Mouse (Mus musculus): ENCODE measurements around the gene Cenpe. TPM values are rescaled to one million over a fixed set of nuclear protein-coding genes. Genes with fewer than 3 reads are reported as not detected.
"Not testable (repeated sequence)": the region's sequence is repeated elsewhere in the genome, so short reads cannot be mapped to it uniquely, and the experiment has no call there.

The Cenpe gene
- 20.7 and 26.1 TPM in 2 replicates for polyA plus RNA-seq (2015; fragmentation: Nextera tagmentation; extraction: Ambion mirVana)

DNA sequence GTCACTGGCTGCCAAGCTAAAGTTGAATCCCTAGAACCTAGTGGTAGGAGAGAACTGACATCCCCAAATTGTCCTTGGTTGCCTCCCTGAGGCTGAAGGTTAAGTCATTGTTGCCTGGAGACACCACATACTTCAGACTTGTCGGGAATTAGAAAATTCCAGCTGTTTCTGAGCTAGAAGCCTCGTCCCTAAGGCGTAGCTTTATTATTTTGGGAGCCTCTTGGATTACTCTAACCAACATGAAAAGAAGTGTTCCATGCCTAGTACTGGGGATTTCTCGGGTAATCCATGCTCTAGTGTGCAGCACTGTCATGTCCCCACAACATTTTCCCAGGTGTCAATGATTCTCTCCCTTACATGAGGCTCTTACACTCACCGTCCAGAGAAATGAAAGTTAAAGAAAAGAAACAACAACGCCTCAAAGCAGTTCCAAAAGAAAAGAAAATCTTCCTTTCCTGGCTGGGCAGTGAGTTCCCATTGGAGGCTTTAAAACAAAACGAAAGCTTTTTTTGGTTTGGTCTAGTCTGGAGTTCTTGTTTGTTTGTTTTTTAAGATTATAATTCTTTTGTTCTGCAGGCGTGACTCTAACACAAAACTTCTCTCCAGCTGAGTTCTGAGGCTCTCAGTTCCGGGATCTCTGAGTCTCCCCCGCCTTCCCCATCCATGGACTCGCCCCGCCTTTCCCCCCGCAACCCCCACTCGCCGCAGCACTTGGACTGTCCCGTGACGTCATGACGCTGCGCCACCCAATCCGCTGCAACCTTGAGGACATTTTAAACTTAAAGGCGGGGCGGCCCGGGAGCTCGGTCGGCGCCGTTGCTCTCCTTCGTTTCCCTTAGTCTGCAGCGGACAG is at the start of gene Cenpe:
TSS of gene Cenpe (plus strand) at position 733 of the 853 bp plus-strand sequence.
- peak; percentile 85 for DNase-seq
- ATAC-seq (ENCODE audit: low read depth) = peak; percentile 89
- 8% methylated on average over 29 of the region's 29 CpGs for WGBS (ENCODE audit: insufficient replicate concordance)
- H3K4me1 ChIP-seq (replicated peaks) = peaks cover 19% of the 10 kb centered on the region
- peak within 1 kb of the TSS; percentile 93 for H3K9ac ChIP-seq
- H3K27ac ChIP-seq = peak within 1 kb of the TSS; percentile 80
- peak within 1 kb of the TSS; percentile 97 for H3K4me3 ChIP-seq (replicated peaks)
- H3K9me3 ChIP-seq (replicated peaks) = no peaks in the 10 kb centered on the region
- peak within 1 kb of the TSS; percentile 78 for H3K4me2 ChIP-seq
- H3K27me3 ChIP-seq = no peaks in the 10 kb centered on the region
- peaks cover 22% of the 10 kb centered on the region for H3K36me3 ChIP-seq

DNA sequence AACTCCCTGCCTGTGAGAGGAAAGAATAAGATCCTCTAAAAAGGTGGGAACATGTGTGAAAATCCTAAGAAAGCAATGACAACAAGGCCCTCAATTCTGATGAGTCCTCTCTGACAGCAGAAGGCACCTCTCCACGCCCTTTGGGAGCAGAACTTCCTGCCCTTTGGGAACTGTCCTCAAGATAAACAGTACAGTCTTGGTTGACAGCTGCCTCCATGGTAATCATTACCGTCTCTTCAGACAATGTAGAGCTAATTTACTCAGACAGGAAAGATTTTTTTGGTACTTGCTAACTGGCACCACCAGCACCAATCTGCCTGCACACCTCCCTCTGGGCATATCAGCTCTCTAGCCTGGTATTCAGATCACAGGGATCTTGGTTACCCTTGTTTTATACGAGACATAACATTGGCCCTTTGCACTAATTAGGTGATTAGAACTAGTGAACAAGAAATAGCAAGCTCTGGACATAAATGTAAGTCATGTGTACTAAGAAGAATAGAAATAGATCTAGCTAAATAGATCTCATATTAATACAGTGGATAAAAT is 40.4 kb upstream of the Cenpe start:
- H3K27me3 ChIP-seq = no peaks in the 10 kb centered on the region
- H3K36me3 ChIP-seq = no peaks in the 10 kb centered on the region
- DNase-seq = no peak
- no peaks in the 10 kb centered on the region for H3K9me3 ChIP-seq (replicated peaks)
- no peak overlapping the region for H3K9ac ChIP-seq
- 29% methylated on average over 3 of the region's 3 CpGs for WGBS (ENCODE audit: insufficient replicate concordance)
- no peak overlapping the region for H3K4me2 ChIP-seq
- no peaks in the 10 kb centered on the region for H3K4me1 ChIP-seq (replicated peaks)
- no peak overlapping the region for H3K27ac ChIP-seq
- no peak overlapping the region for H3K4me3 ChIP-seq (replicated peaks)
- no peak for ATAC-seq (ENCODE audit: low read depth)

DNA sequence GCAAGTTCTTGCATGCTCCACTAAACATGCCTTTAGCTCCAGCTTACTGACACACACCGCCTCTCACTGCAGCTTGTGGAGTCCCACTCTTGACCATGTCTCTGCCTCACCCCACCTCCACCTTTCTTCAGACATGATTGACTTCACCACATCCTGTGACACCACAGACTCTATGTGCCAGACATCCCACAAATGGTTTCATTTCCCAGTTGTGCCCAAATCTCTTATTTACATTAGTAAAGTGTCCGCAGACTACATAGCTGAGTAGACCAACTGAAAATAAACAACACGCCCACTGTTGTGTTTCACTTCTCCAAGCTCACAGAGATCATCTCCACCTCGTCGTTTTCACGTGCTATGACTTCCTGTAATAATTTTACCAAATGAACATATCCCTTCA is 20.5 kb upstream of the Cenpe start:
- WGBS (ENCODE audit: insufficient replicate concordance) = 52% methylated on average over 6 of the region's 6 CpGs
- DNase-seq (no peak), ATAC-seq (ENCODE audit: low read depth) (no peak)
- H3K4me2 ChIP-seq = no peak overlapping the region
- no peak overlapping the region for H3K4me3 ChIP-seq (replicated peaks)
- H3K4me1 ChIP-seq (replicated peaks) = no peaks in the 10 kb centered on the region
- H3K36me3 ChIP-seq = no peaks in the 10 kb centered on the region
- no peak overlapping the region for H3K9ac ChIP-seq
- H3K9me3 ChIP-seq (replicated peaks) = no peaks in the 10 kb centered on the region
- H3K27me3 ChIP-seq = no peaks in the 10 kb centered on the region
- no peak overlapping the region for H3K27ac ChIP-seq

DNA sequence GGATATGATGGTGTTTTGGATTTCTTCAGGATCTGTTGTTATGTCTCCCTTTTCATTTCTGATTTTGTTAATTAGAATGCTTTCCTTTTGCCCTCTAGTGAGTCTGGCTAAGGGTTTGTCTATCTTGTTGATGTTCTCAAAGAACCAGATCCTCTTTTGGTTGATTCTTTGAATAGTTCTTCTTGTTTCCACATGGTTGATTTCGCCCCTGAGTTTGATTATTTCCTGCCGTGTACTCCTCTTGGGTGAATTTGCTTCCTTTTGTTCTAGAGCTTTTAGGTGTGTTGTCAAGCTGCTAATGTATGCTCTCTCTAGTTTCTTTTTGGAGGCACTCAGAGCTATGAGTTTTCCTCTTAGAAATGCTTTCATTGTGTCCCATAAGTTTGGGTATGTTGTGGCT is 14.3 kb upstream of the Cenpe start:
- H3K9ac ChIP-seq; H3K9me3 ChIP-seq (replicated peaks); H3K27me3 ChIP-seq; H3K27ac ChIP-seq; H3K36me3 ChIP-seq; H3K4me3 ChIP-seq (replicated peaks); DNase-seq; H3K4me1 ChIP-seq (replicated peaks); H3K4me2 ChIP-seq; ATAC-seq (ENCODE audit: low read depth): not testable (repeated sequence)
- 61% methylated on average over 2 of the region's 2 CpGs for WGBS (ENCODE audit: insufficient replicate concordance)

DNA sequence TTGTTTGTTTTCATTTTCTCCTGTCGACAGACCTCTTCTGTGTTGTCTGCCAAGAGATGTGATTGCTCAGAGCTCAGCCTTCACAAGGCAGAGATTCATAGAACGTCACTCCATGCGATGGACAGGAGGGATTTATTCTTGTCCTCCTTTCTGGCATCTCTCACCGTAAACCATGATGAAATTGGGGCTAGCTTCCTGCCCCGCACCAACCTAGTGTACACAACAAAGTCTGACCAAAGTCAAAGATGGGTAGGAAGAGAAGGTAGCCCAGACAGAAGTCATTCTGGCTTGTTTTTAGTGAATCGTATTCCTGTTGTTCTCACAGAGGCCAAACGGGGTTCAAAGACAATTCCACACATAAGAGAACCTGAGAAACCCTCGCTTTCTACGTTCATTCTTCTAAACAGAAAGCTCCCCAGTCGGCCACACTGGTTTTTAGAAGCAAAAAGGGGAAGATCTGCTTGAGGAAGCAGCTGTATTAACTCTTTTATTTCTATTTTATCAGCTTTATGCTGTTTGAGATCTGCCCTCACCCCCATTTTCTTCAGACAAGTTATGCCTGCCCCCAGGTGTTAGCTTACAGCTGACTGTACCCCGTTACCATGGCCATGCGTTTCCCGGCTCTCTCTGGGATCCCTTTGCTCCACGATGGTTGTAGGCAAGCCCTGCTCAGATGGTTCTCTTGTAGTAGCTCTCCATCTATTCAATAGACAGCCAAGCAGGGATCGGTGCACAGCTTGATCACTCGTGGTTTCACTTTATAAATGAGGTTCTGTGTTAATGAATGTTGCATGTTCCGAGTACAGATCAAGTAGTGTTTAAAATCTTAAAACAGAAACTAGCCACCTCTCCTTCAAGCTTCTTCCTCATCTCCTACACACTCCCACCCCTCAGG is 11.7 kb upstream of the Cenpe start:
- 66% methylated on average over 17 of the region's 17 CpGs for WGBS (ENCODE audit: insufficient replicate concordance)
- Histone ChIP-seq H3K9ac (no peak overlapping the region), H3K27me3 (no peaks in the 10 kb centered on the region), H3K36me3 (no peaks in the 10 kb centered on the region), H3K9me3 (replicated peaks) (no peaks in the 10 kb centered on the region), H3K4me2 (no peak overlapping the region), H3K4me1 (replicated peaks) (no peaks in the 10 kb centered on the region), H3K27ac (no peak overlapping the region), H3K4me3 (replicated peaks) (no peak overlapping the region)
- no peak for DNase-seq
- ATAC-seq (ENCODE audit: low read depth) = no peak

DNA sequence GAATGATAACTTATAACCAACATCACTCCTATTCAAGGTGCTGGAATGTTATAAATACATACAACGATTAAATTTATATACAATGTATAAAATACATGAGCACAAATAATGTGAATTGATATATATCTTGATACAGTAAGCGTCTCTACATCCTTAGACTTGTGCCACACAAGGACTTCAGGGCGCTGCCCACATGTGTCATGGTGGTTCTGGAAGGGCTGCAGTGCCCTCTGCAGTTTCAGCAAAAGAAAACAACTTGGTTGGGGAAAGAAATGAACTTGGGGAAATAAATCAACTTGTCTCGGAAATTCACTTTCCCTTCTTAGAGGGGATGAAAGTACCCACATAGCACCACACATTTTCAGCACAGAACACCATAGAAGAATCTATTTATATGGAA is 5.7 kb upstream of the Cenpe start:
- H3K4me3 ChIP-seq (replicated peaks) = no peak overlapping the region
- DNase-seq = no peak
- H3K9ac ChIP-seq = no peak overlapping the region
- H3K36me3 ChIP-seq = no peaks in the 10 kb centered on the region
- H3K27ac ChIP-seq = no peak overlapping the region
- ATAC-seq (ENCODE audit: low read depth) = no peak
- no peaks in the 10 kb centered on the region for H3K27me3 ChIP-seq
- H3K4me1 ChIP-seq (replicated peaks) = peaks cover 2% of the 10 kb centered on the region; the same call in 1 of the 2 replicates
- no peak overlapping the region for H3K4me2 ChIP-seq
- no peaks in the 10 kb centered on the region for H3K9me3 ChIP-seq (replicated peaks)
- 41% methylated on average over 4 of the region's 4 CpGs for WGBS (ENCODE audit: insufficient replicate concordance)

DNA sequence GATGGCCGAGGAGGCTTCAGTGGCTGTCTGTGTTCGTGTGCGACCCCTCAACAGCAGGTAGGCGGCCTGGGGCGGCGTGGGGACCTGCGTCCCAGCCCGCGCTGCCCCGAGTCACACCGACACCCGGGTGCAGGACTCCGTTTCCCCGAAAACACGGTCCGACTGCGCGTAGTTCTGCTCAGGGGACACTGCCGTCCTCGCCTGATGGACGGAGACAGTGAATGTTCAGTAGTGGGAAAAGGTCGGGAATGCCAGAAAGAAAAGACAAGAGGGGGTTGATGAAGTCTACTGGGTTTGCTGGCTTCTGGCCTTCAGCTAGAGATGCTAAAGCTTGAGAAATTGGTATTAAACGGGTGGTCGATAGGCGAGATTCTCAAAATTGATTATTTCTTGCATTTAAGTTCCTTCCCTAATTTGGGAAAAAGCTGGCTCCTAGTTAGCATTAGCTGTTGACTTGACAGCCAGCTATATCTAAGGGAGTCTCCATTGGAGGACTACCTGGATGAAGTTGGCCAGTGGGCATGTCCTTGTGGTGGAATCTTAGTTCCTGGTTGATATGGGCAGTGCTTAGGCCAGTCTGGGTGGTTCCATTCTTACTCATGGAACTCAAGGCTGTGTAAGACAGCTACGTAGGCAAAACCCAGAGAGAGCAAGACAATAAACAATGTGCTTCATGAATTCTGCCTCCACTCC is 467 bp downstream of the Cenpe start:
- H3K9me3 ChIP-seq (replicated peaks) = no peaks in the 10 kb centered on the region
- H3K4me3 ChIP-seq (replicated peaks) = peak overlapping the region; percentile 97
- H3K27ac ChIP-seq = peak overlapping the region; percentile 80
- H3K9ac ChIP-seq = peak overlapping the region; percentile 93
- ATAC-seq (ENCODE audit: low read depth) (peak; percentile 77), DNase-seq (peak; percentile 9)
- no peaks in the 10 kb centered on the region for H3K27me3 ChIP-seq
- H3K4me2 ChIP-seq = peak overlapping the region; percentile 78
- WGBS (ENCODE audit: insufficient replicate concordance) = under 1% methylated on average over 26 of the region's 26 CpGs
- H3K36me3 ChIP-seq = peaks cover 27% of the 10 kb centered on the region
- peaks cover 19% of the 10 kb centered on the region for H3K4me1 ChIP-seq (replicated peaks)

DNA sequence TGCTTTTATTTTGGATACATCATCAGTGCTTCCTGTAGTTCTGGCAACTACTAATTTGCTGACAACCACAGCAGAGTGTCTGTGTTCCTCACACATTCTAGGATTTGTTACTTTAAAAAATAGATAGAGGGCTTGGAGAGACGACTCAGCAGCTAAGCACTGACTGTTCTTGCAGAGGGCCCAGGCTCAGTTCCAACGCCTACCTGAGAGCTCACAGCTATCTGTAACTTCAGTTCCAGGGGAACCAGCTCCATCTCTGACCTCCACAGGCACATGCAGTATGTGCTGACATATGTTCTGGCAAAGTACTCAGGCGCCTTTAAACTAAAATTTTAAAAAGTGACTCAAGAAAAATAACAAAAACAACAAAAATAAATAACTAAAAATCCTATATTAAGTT is 19.7 kb downstream of the Cenpe start:
- Histone ChIP-seq H3K9me3 (replicated peaks) (no peaks in the 10 kb centered on the region), H3K9ac (no peak overlapping the region), H3K36me3 (peaks cover 75% of the 10 kb centered on the region), H3K27me3 (no peaks in the 10 kb centered on the region), H3K4me2 (no peak overlapping the region), H3K4me3 (replicated peaks) (no peak overlapping the region), H3K4me1 (replicated peaks) (no peaks in the 10 kb centered on the region), H3K27ac (no peak overlapping the region)
- DNase-seq (no peak), ATAC-seq (ENCODE audit: low read depth) (no peak)
- WGBS (ENCODE audit: insufficient replicate concordance) = 72% methylated on average over 3 of the region's 3 CpGs

DNA sequence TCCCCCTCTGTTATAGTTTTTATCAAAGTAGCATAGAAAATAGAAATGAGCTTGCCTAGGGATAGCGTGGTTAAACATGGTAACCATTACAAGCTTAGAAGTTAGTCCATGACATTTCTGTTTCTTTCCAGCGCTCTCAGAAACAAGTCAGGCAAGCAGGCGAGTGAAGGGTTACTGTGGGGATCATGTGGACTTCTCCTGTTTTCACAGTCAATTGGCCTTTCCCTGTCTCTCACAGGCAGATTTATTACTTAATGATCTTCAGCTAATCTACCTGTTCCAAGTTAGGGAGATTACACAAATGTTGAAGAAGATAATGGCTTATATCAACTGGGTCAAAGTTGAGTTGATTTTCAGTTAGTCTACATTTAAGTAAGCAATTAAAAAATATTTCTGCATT is 20.1 kb downstream of the Cenpe start:
- peaks cover 79% of the 10 kb centered on the region for H3K36me3 ChIP-seq
- H3K4me1 ChIP-seq (replicated peaks) = no peaks in the 10 kb centered on the region
- no peak overlapping the region for H3K4me3 ChIP-seq (replicated peaks)
- ATAC-seq (ENCODE audit: low read depth) (no peak), DNase-seq (no peak)
- H3K4me2 ChIP-seq = no peak overlapping the region
- H3K9me3 ChIP-seq (replicated peaks) = no peaks in the 10 kb centered on the region
- no peak overlapping the region for H3K27ac ChIP-seq
- H3K9ac ChIP-seq = no peak overlapping the region
- H3K27me3 ChIP-seq = no peaks in the 10 kb centered on the region
- WGBS (ENCODE audit: insufficient replicate concordance) = 90% methylated on average over 3 of the region's 3 CpGs

DNA sequence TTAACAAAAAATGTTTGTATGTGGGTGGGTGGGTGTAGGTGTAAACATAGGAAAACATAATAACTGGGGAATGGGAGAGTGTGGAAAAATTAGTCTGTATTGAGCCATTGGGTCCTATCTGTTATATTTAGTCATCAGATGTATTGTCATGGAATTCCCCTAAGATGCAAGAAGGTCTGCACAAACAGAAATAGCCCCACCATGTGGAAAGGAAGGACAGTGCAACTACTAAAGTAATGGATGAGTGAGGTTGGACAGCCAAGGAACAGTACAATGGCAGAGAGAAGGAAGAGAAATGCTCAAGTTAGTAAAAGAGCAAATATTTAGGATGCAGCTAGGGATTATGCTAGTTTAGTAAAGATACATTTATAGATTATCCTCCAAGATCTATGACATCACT is 33.4 kb downstream of the Cenpe start:
- Histone ChIP-seq H3K9me3 (replicated peaks) (no peaks in the 10 kb centered on the region), H3K36me3 (peaks cover 96% of the 10 kb centered on the region), H3K27ac (no peak overlapping the region), H3K9ac (no peak overlapping the region), H3K4me3 (replicated peaks) (no peak overlapping the region), H3K4me2 (no peak overlapping the region), H3K4me1 (replicated peaks) (no peaks in the 10 kb centered on the region), H3K27me3 (no peaks in the 10 kb centered on the region)
- no peak for DNase-seq
- no peak for ATAC-seq (ENCODE audit: low read depth)

DNA sequence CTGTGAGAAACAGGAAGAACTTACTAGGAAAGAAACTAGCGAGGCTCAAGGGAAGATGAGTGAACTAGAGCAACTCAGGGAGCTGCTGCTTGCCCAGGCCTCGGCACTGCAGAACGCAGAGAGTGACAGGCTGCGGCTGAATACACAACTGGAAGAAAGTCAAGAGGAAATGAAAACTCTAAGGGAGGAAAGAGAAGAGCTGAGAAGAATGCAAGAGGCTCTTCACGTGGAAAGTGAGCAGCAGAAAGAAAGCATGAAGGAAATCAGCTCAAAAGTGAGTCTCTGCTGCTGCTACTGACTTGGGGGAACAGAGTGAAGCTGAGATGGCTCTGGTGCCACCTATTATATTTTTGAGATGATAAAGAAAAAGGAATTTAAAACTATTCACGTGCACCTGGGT is 34.5 kb downstream of the Cenpe start:
- Histone ChIP-seq H3K9me3 (replicated peaks) (no peaks in the 10 kb centered on the region), H3K27ac (no peak overlapping the region), H3K4me3 (replicated peaks) (no peak overlapping the region), H3K4me2 (no peak overlapping the region), H3K36me3 (peaks cover 97% of the 10 kb centered on the region), H3K27me3 (no peaks in the 10 kb centered on the region), H3K4me1 (replicated peaks) (no peaks in the 10 kb centered on the region), H3K9ac (no peak overlapping the region)
- ATAC-seq (ENCODE audit: low read depth) (no peak), DNase-seq (no peak)
- 92% methylated on average over 6 of the region's 6 CpGs for WGBS (ENCODE audit: insufficient replicate concordance)

All from liver, embryonic 13.5 days (tissue).